Mouse (Mus musculus): ENCODE data around the gene Nadk. TPM values are rescaled to one million over a fixed set of nuclear protein-coding genes. Genes with fewer than 3 reads are reported as not detected.

Gene Nadk
- total RNA-seq, 1 experiment = 88.5 TPM

GRCm38 (mm10) chr4:155571442-155571841 is 9.3 kb downstream of the Nadk start:
- no peaks in the 10 kb centered on the region for H3K9me3 ChIP-seq (ENCODE audit: control insufficient read depth, insufficient read depth, low read depth, low read length)
- DNase-seq (ENCODE audit: low read depth, low spot score) = no peak
- no peak overlapping the region for H3K9ac ChIP-seq (ENCODE audit: insufficient read depth, low read depth, low read length, poor library complexity, severe bottlenecking)
- in situ Hi-C loops (cut with MboI; ENCODE audit: low sequenced_read_pairs in 2 of 2, unreplicated experiment in 2 of 2) = no loop called here
- TF ChIP-seq MAFK (IDR thresholded peaks at IDR 0.05; ENCODE audit: insufficient read depth, low read depth, low read length) (no peak), ZNF384 (IDR thresholded peaks at IDR 0.05; ENCODE audit: low read depth, low read length) (no peak), HCFC1 (IDR thresholded peaks at IDR 0.05; ENCODE audit: borderline replicate concordance, insufficient read depth, low read length) (no peak)
- H3K27ac ChIP-seq (ENCODE audit: insufficient read depth, low read depth, low read length, poor library complexity, severe bottlenecking) = no peak overlapping the region
- H3K36me3 ChIP-seq (ENCODE audit: control insufficient read depth, insufficient read depth, low read length, poor library complexity, severe bottlenecking) = no peaks in the 10 kb centered on the region
- H3K4me1 ChIP-seq (ENCODE audit: control insufficient read depth in 2 of 2, insufficient read depth in 2 of 2, low read length in 2 of 2, poor library complexity in 1 of 2) = peaks cover 4 to 17% of the 10 kb centered on the region in 2 experiments; a peak in 3 of 4 replicates
- H3K4me3 ChIP-seq (ENCODE audit: insufficient read depth in 1 of 2, low read depth in 1 of 2, low read length in 2 of 2, poor library complexity in 1 of 2, severe bottlenecking in 1 of 2) = no peak overlapping the region

DNA sequence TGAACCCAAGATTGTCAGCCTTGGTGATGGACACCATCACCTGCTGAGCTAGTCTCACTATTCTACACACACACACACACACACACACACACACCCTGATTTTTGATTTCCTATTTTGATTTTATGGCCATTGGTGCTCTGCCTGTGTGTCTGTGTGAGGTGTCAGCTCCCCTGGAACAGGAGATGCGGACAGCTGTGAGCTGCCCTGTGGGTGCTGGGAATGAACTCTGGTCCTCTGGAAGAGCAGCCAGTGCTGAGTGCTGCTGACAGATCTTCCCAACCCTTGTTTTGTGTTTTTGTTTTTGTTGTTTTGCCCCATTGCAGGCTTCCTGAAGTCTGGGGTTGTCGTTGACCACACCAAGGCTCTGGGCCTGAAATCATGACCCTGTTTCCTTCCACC is 11.0 kb downstream of the Nadk start:
- no peak overlapping the region for H3K9ac ChIP-seq (ENCODE audit: insufficient read depth, low read depth, low read length, poor library complexity, severe bottlenecking)
- in situ Hi-C loops (cut with MboI; ENCODE audit: low sequenced_read_pairs in 2 of 2, unreplicated experiment in 2 of 2) = no loop called here
- peaks cover 4 to 16% of the 10 kb centered on the region in 2 experiments; a peak in 3 of 4 replicates for H3K4me1 ChIP-seq (ENCODE audit: control insufficient read depth in 2 of 2, insufficient read depth in 2 of 2, low read length in 2 of 2, poor library complexity in 1 of 2)
- H3K4me3 ChIP-seq (ENCODE audit: insufficient read depth in 1 of 2, low read depth in 1 of 2, low read length in 2 of 2, poor library complexity in 1 of 2, severe bottlenecking in 1 of 2) = no peak overlapping the region
- H3K9me3 ChIP-seq (ENCODE audit: control insufficient read depth, insufficient read depth, low read depth, low read length) = no peaks in the 10 kb centered on the region
- H3K36me3 ChIP-seq (ENCODE audit: control insufficient read depth, insufficient read depth, low read length, poor library complexity, severe bottlenecking) = peaks cover 11% of the 10 kb centered on the region
- TF ChIP-seq HCFC1 (IDR thresholded peaks at IDR 0.05; ENCODE audit: borderline replicate concordance, insufficient read depth, low read length) (no peak), MAFK (IDR thresholded peaks at IDR 0.05; ENCODE audit: insufficient read depth, low read depth, low read length) (no peak), ZC3H11A (IDR thresholded peaks at IDR 0.05; ENCODE audit: borderline replicate concordance, low read depth, low read length) (no peak), CHD2 (IDR thresholded peaks at IDR 0.05; ENCODE audit: low read depth, low read length) (no peak), ZNF384 (IDR thresholded peaks at IDR 0.05; ENCODE audit: low read depth, low read length) (no peak)
- H3K27ac ChIP-seq (ENCODE audit: insufficient read depth, low read depth, low read length, poor library complexity, severe bottlenecking) = no peak overlapping the region
- no peak for DNase-seq (ENCODE audit: low read depth, low spot score)

DNA sequence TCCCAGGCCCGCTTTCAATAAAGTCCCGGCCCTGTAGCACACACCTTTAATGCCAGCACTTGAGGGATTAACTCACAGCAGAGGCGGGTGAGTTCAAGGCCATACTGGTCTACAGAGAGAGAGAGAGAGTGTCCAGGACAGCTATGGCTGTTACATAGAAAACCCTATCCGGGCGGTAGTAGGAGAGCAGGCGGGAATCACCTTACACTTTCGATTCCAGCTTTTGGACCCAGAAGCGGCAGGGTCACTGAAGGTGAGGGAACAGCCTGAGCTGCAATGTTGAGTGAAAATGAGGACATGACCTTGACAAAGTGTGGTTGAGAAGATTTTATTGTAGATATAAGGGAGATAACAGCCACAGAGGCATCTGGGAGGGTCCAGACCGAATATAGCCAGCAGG is 11.7 kb downstream of the Nadk start:
- Histone ChIP-seq H3K9me3 (ENCODE audit: control insufficient read depth, insufficient read depth, low read depth, low read length) (no peaks in the 10 kb centered on the region), H3K4me3 (ENCODE audit: insufficient read depth in 1 of 2, low read depth in 1 of 2, low read length in 2 of 2, poor library complexity in 1 of 2, severe bottlenecking in 1 of 2) (no peak overlapping the region), H3K27ac (ENCODE audit: insufficient read depth, low read depth, low read length, poor library complexity, severe bottlenecking) (no peak overlapping the region), H3K36me3 (ENCODE audit: control insufficient read depth, insufficient read depth, low read length, poor library complexity, severe bottlenecking) (peaks cover 12% of the 10 kb centered on the region), H3K4me1 (ENCODE audit: control insufficient read depth in 2 of 2, insufficient read depth in 2 of 2, low read length in 2 of 2, poor library complexity in 1 of 2) (peaks cover 4 to 16% of the 10 kb centered on the region in 2 experiments; a peak in 3 of 4 replicates), H3K9ac (ENCODE audit: insufficient read depth, low read depth, low read length, poor library complexity, severe bottlenecking) (no peak overlapping the region)
- no peak for DNase-seq (ENCODE audit: low read depth, low spot score)
- in situ Hi-C loops (cut with MboI; ENCODE audit: low sequenced_read_pairs in 2 of 2, unreplicated experiment in 2 of 2) = no loop called here
- TF ChIP-seq MAFK (IDR thresholded peaks at IDR 0.05; ENCODE audit: insufficient read depth, low read depth, low read length) (no peak), HCFC1 (IDR thresholded peaks at IDR 0.05; ENCODE audit: borderline replicate concordance, insufficient read depth, low read length) (no peak), ZNF384 (IDR thresholded peaks at IDR 0.05; ENCODE audit: low read depth, low read length) (no peak), CHD2 (IDR thresholded peaks at IDR 0.05; ENCODE audit: low read depth, low read length) (no peak), ZC3H11A (IDR thresholded peaks at IDR 0.05; ENCODE audit: borderline replicate concordance, low read depth, low read length) (no peak)

DNA sequence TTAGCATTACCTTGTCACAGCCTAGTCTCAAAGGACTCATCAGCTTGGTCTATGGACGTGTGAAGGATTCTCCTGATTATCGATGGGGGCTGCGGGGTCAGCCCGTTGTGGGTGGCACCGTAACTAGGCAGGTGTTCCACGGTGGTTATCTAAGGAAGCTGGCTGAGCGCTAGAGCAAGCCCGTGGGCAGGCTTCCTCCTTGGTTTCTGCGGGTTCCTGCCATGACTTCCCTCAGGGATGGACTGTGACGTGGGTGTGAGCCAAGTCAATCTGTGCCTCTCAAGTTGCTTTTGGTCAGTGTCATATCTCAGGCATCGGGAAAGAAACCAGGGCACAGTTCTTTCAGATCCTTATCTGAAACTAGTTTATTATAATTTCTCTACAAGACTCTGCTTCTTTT is 12.8 kb downstream of the Nadk start:
- peaks cover 4 to 15% of the 10 kb centered on the region in 2 experiments; a peak in 3 of 4 replicates for H3K4me1 ChIP-seq (ENCODE audit: control insufficient read depth in 2 of 2, insufficient read depth in 2 of 2, low read length in 2 of 2, poor library complexity in 1 of 2)
- no peaks in the 10 kb centered on the region for H3K9me3 ChIP-seq (ENCODE audit: control insufficient read depth, insufficient read depth, low read depth, low read length)
- in situ Hi-C loops (cut with MboI; ENCODE audit: low sequenced_read_pairs in 2 of 2, unreplicated experiment in 2 of 2) = no loop called here
- H3K36me3 ChIP-seq (ENCODE audit: control insufficient read depth, insufficient read depth, low read length, poor library complexity, severe bottlenecking) = peaks cover 17% of the 10 kb centered on the region
- H3K27ac ChIP-seq (ENCODE audit: insufficient read depth, low read depth, low read length, poor library complexity, severe bottlenecking) = no peak overlapping the region
- H3K9ac ChIP-seq (ENCODE audit: insufficient read depth, low read depth, low read length, poor library complexity, severe bottlenecking) = no peak overlapping the region
- no peak overlapping the region for H3K4me3 ChIP-seq (ENCODE audit: insufficient read depth in 1 of 2, low read depth in 1 of 2, low read length in 2 of 2, poor library complexity in 1 of 2, severe bottlenecking in 1 of 2)
- DNase-seq (ENCODE audit: low read depth, low spot score) = no peak
- TF ChIP-seq MAFK (IDR thresholded peaks at IDR 0.05; ENCODE audit: insufficient read depth, low read depth, low read length) = no peak
- TF ChIP-seq ZC3H11A (IDR thresholded peaks at IDR 0.05; ENCODE audit: borderline replicate concordance, low read depth, low read length) = no peak
- no peak for TF ChIP-seq ZNF384 (IDR thresholded peaks at IDR 0.05; ENCODE audit: low read depth, low read length)
- no peak for TF ChIP-seq CHD2 (IDR thresholded peaks at IDR 0.05; ENCODE audit: low read depth, low read length)
- TF ChIP-seq HCFC1 (IDR thresholded peaks at IDR 0.05; ENCODE audit: borderline replicate concordance, insufficient read depth, low read length) = no peak

- H3K4me3 ChIP-seq (ENCODE audit: insufficient read depth in 1 of 2, low read depth in 1 of 2, low read length in 2 of 2, poor library complexity in 1 of 2, severe bottlenecking in 1 of 2) = no peak overlapping the region
- H3K27ac ChIP-seq (ENCODE audit: insufficient read depth, low read depth, low read length, poor library complexity, severe bottlenecking) = no peak overlapping the region
- TF ChIP-seq ZC3H11A (IDR thresholded peaks at IDR 0.05; ENCODE audit: borderline replicate concordance, low read depth, low read length) (no peak), ZNF384 (IDR thresholded peaks at IDR 0.05; ENCODE audit: low read depth, low read length) (no peak), MAFK (IDR thresholded peaks at IDR 0.05; ENCODE audit: insufficient read depth, low read depth, low read length) (no peak), CHD2 (IDR thresholded peaks at IDR 0.05; ENCODE audit: low read depth, low read length) (no peak)
- H3K36me3 ChIP-seq (ENCODE audit: control insufficient read depth, insufficient read depth, low read length, poor library complexity, severe bottlenecking) = peaks cover 17% of the 10 kb centered on the region
- no peak overlapping the region for H3K9ac ChIP-seq (ENCODE audit: insufficient read depth, low read depth, low read length, poor library complexity, severe bottlenecking)
- no peak for DNase-seq (ENCODE audit: low read depth, low spot score)
- peaks cover 4 to 14% of the 10 kb centered on the region in 2 experiments; a peak in 3 of 4 replicates for H3K4me1 ChIP-seq (ENCODE audit: control insufficient read depth in 2 of 2, insufficient read depth in 2 of 2, low read length in 2 of 2, poor library complexity in 1 of 2)
- in situ Hi-C loops (cut with MboI; ENCODE audit: low sequenced_read_pairs in 2 of 2, unreplicated experiment in 2 of 2) = no loop called here
- no peaks in the 10 kb centered on the region for H3K9me3 ChIP-seq (ENCODE audit: control insufficient read depth, insufficient read depth, low read depth, low read length)
Observed at GRCm38 (mm10) chr4:155575521-155575920, 13.3 kb downstream of the Nadk start.
